Mouse (Mus musculus) heart, embryonic 10.5 days (tissue): ENCODE data around the gene Gm20388. TPM values are rescaled to one million over a fixed set of nuclear protein-coding genes. Genes with fewer than 3 reads are reported as not detected.

ENCODE experiments used
- DNase-seq: peaks from one replicate; pipeline ENCODE4 v3.0.0-alpha.2; 2017; ENCODE audit warnings: low spot score
- H3K27ac ChIP-seq: fragments of 300-500 bp; sonication (generic); 2 replicates; pipeline ENCODE4 v1.5.1; 2016; ENCODE audit warnings: mild to moderate bottlenecking
- H3K27me3 ChIP-seq: fragments of 300-500 bp; sonication (generic); 2 replicates; pipeline ENCODE4 v1.6.1; 2016; ENCODE audit warnings: mild to moderate bottlenecking; ENCODE audit not compliant: poor library complexity, insufficient read depth, severe bottlenecking
- H3K36me3 ChIP-seq: fragments of 300-500 bp; sonication (generic); 2 replicates; pipeline ENCODE4 v1.6.1; 2016; ENCODE audit warnings: mild to moderate bottlenecking, moderate library complexity
- H3K4me1 ChIP-seq: fragments of 300-500 bp; sonication (generic); 2 replicates; pipeline ENCODE4 v1.6.1; 2016; ENCODE audit warnings: mild to moderate bottlenecking
- H3K4me3 ChIP-seq: fragments of 300-500 bp; sonication (generic); 2 replicates; pipeline ENCODE4 v1.5.1; 2016; ENCODE audit warnings: mild to moderate bottlenecking, moderate library complexity
- H3K9me3 ChIP-seq: fragments of 300-500 bp; sonication (generic); 2 replicates; pipeline ENCODE4 v1.6.1; 2016; ENCODE audit warnings: mild to moderate bottlenecking, moderate library complexity
- WGBS: fragments of 180-500 bp; shearing (Covaris S2); methylation state at CpG from one replicate; pipeline ENCODE4 v1.1.7; 2016; 5-methylcytosine and 5-hydroxymethylcytosine counted together
- polyA plus RNA-seq: library from polyadenylated mRNA; unstranded; fragments of >200 nt; fragmentation: Nextera tagmentation; extraction: Ambion mirVana; gene quantifications from 2 replicates; pipeline ENCODE4 v1.2.1, GENCODE M21; 2016

The Gm20388 gene
- polyA plus RNA-seq, 1 experiment from 2014 or later, result 4.5 TPM

DNA sequence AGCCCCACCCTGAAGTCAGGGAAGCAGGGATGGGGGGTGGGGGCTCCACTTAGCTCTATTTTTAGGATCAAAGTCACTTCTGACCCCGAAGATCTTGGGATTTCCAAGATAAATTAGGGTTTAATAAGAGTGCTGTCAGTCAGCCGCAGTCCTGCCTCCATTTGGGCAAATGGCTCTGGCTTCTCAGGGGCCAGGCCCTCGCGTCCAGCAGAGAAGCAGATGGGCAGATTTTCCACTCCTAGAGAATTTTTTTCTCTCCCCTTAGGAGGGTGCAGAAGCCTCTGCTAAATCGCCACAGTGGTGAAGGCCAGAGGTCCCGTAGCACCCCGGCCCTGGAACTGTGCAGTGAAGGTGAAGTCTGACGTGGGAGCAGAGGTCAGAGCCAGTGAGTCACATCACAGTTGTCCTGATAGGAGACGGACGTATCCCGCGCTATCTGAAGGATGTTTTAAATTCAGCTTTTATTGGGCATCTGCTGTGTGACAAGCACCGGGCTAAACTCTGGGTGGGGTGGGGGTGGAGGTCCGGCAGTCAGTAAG is 1345.2 kb downstream of the Gm20388 start:
- Histone ChIP-seq H3K4me3 (no peak overlapping the region), H3K9me3 (no peaks in the 10 kb centered on the region), H3K27me3 (peaks cover 54% of the 10 kb centered on the region), H3K4me1 (peaks cover 47% of the 10 kb centered on the region), H3K27ac (peak overlapping the region; percentile 70), H3K36me3 (no peaks in the 10 kb centered on the region)
- 20% methylated on average over 14 of the region's 14 CpGs for WGBS
- DNase-seq, result no peak

DNA sequence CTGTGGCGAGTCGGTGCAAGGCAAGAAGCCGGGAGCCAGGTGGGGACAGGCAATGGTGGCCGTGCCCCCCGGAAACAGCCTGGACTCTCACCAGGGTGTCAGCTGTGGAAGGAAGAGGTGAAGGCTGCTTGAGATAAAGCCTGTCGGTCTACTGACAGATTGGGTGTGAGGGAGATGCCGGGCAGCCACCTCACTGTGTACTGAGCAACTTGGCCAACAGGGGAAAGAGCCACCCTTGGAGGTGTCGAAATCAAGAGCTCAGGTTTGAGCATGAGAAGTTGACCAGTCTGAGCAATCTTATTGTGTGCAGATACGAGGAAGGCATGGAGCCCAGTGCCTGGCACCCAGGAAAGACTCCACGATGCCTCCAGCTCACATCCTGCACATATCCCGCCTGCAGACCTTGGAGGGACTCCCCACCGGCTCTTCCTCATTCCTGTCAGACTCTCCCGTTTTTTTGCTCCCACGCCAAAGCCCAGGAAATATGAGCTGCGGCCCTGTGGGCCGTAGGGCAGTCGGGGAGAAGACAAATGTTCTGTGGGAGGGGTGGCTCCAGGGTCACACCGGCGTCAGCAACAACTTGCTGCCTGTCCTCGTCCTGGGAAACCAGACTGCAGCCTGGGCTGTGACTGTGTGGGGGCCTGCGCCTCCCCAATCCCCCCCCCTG is 1347.6 kb downstream of the Gm20388 start:
- no peak for DNase-seq
- Histone ChIP-seq H3K9me3 (no peaks in the 10 kb centered on the region), H3K27ac (peak overlapping the region; percentile 71), H3K27me3 (peaks cover 30% of the 10 kb centered on the region), H3K4me1 (peaks cover 49% of the 10 kb centered on the region), H3K36me3 (no peaks in the 10 kb centered on the region), H3K4me3 (peak overlapping the region; percentile 10; the same call in 1 of the 2 replicates)
- WGBS, result 9% methylated on average over 21 of the region's 21 CpGs

DNA sequence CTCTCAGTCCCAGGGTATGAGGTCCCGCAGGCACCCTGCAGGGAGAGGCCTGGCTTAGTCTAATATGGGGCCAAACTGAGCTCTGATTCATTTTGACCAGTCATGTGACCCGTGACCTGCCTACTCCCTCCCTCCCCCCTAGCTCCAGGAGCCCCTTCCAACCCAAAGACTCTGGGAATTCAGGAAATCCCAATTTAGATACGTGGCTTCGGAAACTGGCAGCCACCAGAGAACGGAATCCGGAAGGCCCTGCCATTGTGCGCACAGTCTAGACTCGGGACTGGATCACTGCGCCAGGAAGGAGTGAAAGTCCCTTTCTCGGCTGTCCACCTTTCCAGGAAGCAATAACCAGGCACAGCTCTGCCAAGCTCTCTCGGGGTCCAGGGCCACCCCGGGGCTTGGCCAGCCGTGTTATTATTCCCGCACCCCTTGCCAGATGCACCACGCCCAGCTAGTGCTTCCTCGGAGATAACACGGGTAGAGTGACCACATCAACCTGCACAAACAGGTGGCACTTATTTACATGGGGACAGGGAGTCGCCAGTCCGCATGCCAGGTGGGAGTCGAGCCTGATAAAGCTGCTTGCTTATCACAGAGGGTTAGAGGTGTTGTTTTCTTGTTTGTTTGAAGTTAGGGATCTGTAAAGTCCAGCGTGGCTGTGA is 1352.2 kb downstream of the Gm20388 start:
- H3K4me1 ChIP-seq, result peaks cover 56% of the 10 kb centered on the region
- H3K27ac ChIP-seq, result peak overlapping the region; percentile 83
- no peaks in the 10 kb centered on the region for H3K9me3 ChIP-seq
- peak overlapping the region; percentile 30 for H3K4me3 ChIP-seq
- peak; percentile 88 for DNase-seq
- 37% methylated on average over 21 of the region's 21 CpGs for WGBS
- H3K27me3 ChIP-seq, result no peaks in the 10 kb centered on the region; the same call in 1 of the 2 replicates
- H3K36me3 ChIP-seq, result no peaks in the 10 kb centered on the region

DNA sequence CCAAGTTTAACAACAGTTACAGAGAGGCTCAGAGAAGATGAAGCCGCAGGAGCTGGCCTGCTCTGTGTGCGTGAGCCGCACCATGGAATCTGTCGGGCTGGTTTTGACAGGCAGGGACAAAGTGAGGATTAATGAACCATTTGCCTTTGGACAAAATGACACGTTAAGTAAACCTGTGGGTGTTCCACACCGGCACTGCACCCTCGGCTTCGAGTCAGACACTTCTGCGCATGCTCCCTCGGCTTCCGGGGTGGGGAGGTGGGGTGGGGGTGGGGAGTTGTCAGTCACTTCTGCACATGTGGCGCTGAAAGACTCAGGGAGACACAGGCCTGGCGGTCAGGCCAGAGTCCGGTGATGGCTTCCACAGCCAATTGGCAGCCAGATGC is 1352.7 kb downstream of the Gm20388 start:
- Histone ChIP-seq H3K4me1 (peaks cover 51% of the 10 kb centered on the region), H3K9me3 (no peaks in the 10 kb centered on the region), H3K27me3 (no peaks in the 10 kb centered on the region; the same call in 1 of the 2 replicates), H3K4me3 (peak overlapping the region; percentile 30; the same call in 1 of the 2 replicates), H3K27ac (peak overlapping the region; percentile 83), H3K36me3 (no peaks in the 10 kb centered on the region)
- WGBS, result 30% methylated on average over 14 of the region's 14 CpGs
- DNase-seq, result no peak

DNA sequence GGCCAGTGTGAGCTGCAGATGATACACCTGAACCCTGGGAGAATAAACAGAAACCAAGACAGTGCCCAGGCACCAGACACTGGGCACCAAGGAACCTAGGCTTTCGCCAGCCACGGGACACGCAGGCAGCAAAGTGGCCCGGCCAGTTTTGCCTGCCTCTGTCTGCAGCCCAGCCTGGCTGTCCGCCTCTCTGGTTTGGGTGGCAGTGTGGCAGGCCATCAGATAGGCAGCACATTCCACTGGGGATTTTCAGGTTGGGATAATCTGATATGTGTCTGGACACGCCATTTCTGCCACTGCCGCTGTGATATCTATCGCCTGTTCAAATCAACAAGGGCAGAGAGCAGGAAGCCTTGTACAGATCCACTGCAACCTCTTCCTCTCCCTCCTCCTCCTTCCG is 1353.6 kb downstream of the Gm20388 start:
- H3K9me3 ChIP-seq, result no peaks in the 10 kb centered on the region
- H3K27ac ChIP-seq, result peak overlapping the region; percentile 83
- DNase-seq, result no peak
- H3K36me3 ChIP-seq, result no peaks in the 10 kb centered on the region
- H3K4me1 ChIP-seq, result peaks cover 45% of the 10 kb centered on the region
- no peak overlapping the region for H3K4me3 ChIP-seq
- WGBS, result 64% methylated on average over 9 of the region's 9 CpGs
- H3K27me3 ChIP-seq, result no peaks in the 10 kb centered on the region; the same call in 1 of the 2 replicates

DNA sequence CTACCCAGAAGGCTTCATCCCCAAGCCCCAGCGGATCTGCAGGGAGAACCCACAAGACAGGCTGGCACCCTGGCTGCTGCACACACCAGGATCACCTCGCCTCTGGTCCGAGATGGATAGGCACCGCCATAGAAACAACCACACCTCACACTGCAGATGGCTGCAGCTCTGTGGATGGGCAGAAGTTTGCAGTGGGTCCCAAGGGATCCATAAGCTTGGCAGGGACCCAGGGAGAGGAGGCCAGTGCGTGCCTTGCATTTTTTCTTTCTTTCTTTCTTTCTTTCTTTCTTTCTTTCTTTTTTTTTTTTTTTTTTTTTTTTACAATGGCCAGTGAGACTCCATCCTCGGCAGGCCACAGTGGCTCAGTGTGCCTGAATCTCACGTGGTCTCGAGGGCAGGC is 1360.9 kb downstream of the Gm20388 start:
- no peak overlapping the region for H3K27ac ChIP-seq
- H3K9me3 ChIP-seq, result no peaks in the 10 kb centered on the region
- no peak for DNase-seq
- H3K27me3 ChIP-seq, result peaks cover 13% of the 10 kb centered on the region; the same call in 1 of the 2 replicates
- H3K36me3 ChIP-seq, result no peaks in the 10 kb centered on the region
- peaks cover 27% of the 10 kb centered on the region for H3K4me1 ChIP-seq
- H3K4me3 ChIP-seq, result no peak overlapping the region
- WGBS, result 71% methylated on average over 8 of the region's 8 CpGs

DNA sequence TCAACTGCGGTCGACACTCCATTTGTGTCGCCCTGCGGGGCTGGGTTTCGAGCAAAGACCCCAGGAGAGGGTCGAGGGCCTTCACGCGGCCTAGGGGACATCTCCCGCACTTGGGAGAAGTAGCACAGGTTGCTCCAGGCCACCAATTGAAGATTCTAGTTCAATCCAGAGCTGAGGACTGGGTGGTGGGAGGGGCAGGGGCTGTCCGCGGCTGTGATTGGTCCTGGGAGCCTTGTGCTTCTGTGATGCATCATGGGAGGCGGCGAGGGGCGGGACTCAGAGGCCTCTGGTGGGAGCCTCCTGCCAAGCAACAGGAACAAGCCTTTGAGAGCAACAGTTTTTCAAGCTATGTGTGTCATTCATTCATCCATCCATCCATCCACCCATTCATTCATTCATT is 1362.6 kb downstream of the Gm20388 start:
- peak; percentile 87 for DNase-seq
- Histone ChIP-seq H3K27me3 (peaks cover 19% of the 10 kb centered on the region; the same call in 1 of the 2 replicates), H3K4me1 (peaks cover 27% of the 10 kb centered on the region), H3K9me3 (no peaks in the 10 kb centered on the region), H3K27ac (peak overlapping the region; percentile 65), H3K36me3 (no peaks in the 10 kb centered on the region), H3K4me3 (peak overlapping the region; percentile 22; the same call in 1 of the 2 replicates)
- 42% methylated on average over 14 of the region's 14 CpGs for WGBS

DNA sequence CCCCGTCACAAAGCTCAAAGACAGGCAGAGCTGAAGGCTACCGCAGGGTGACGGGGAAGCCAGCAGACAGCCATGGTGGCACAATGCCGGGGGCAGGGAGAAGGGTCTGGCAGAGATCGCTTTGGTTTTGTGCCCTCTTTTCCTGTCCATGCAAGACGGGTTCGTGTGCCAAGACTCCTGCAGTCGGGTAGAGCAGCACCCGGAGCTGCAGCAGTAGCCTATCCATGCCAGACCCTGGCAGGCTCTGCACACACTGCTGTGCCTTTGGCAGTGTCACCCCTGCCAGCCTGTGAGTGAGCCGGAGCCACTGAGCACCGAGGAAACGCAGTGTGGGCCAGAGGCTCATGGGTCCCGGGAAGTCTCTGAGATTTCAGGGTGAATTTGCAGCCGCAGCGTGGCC is 1363.0 kb downstream of the Gm20388 start:
- Histone ChIP-seq H3K9me3 (no peaks in the 10 kb centered on the region), H3K4me3 (no peak overlapping the region), H3K4me1 (peaks cover 27% of the 10 kb centered on the region), H3K27ac (peak overlapping the region; percentile 65), H3K36me3 (no peaks in the 10 kb centered on the region), H3K27me3 (peaks cover 19% of the 10 kb centered on the region; the same call in 1 of the 2 replicates)
- no peak for DNase-seq
- 80% methylated on average over 15 of the region's 15 CpGs for WGBS

DNA sequence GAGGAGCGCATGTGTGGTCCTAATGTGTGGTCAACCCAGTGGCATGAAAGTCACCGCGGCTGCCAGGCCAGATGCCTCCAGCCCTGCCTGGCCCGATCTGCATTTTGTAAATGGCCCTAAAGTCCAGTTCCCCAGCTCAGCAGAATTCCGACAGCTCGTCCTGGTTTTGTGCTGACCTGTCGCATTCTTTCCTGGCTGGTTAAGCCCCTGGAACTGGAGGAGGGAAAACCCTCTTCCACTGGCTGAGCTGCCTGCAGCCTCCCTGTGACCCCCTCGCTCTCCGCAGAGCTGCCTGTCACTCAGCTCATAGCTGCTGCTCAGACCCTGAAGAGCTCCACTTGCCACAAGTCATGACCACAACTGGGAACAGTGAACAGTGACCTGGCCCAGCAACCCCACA is 1369.8 kb downstream of the Gm20388 start:
- Histone ChIP-seq H3K4me1 (peaks cover 46% of the 10 kb centered on the region), H3K9me3 (no peaks in the 10 kb centered on the region), H3K27me3 (peaks cover 6% of the 10 kb centered on the region; the same call in 1 of the 2 replicates), H3K4me3 (0 out of 2 replicates have a peak overlapping the region, but pooled peaks have one; percentile 5), H3K36me3 (no peaks in the 10 kb centered on the region), H3K27ac (peak overlapping the region; percentile 81)
- WGBS, result 39% methylated on average over 9 of the region's 9 CpGs
- DNase-seq, result peak; percentile 87

DNA sequence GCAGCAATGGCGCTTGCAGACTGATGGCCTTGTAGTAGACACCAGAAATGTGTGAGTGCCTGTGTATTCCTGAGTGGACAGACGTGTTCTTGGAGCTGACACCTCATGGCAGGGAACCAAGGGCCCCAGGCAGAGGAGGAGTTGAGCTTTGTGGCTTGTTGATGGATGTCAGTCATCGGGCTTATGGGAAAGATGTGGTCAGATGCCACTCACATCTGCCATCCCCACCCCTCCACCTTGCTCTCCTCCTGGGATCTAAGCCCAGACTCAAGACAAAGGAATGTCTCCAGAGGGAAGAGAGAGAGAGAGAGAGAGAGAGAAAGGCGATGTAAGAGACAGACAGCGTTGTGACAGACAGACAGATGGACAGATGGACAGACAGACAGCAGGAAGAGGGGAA is 1378.7 kb downstream of the Gm20388 start:
- DNase-seq, result no peak
- WGBS, result 74% methylated on average over 5 of the region's 5 CpGs
- H3K4me1 ChIP-seq, result peaks cover 66% of the 10 kb centered on the region
- H3K4me3 ChIP-seq, result no peak overlapping the region
- no peak overlapping the region for H3K27ac ChIP-seq
- no peaks in the 10 kb centered on the region for H3K36me3 ChIP-seq
- peaks cover 11% of the 10 kb centered on the region; the same call in 1 of the 2 replicates for H3K27me3 ChIP-seq
- no peaks in the 10 kb centered on the region for H3K9me3 ChIP-seq

DNA sequence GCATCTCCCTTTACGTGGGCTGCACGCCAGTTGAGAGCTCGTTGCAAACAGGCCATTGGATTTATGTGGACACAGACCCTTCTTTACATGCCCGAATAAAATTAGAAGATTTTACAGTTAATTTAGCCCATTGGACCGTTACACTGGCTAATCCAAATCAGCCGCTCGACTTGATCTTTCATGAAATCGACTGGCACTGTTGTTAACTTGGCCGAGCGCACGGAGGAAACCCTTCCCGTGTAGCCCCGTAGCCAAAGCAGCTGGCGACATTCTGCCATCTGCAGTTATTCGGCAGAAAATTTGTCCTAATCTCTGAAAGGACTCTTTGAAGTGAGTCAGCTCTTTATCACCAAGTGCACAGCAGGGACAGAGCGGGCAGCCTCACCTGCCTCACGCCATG is 1379.9 kb downstream of the Gm20388 start:
- H3K27ac ChIP-seq, result peak overlapping the region; percentile 76
- no peaks in the 10 kb centered on the region for H3K36me3 ChIP-seq
- 84% methylated on average over 17 of the region's 17 CpGs for WGBS
- no peaks in the 10 kb centered on the region for H3K9me3 ChIP-seq
- H3K27me3 ChIP-seq, result peaks cover 12% of the 10 kb centered on the region; the same call in 1 of the 2 replicates
- peaks cover 71% of the 10 kb centered on the region for H3K4me1 ChIP-seq
- no peak overlapping the region for H3K4me3 ChIP-seq
- DNase-seq, result no peak

DNA sequence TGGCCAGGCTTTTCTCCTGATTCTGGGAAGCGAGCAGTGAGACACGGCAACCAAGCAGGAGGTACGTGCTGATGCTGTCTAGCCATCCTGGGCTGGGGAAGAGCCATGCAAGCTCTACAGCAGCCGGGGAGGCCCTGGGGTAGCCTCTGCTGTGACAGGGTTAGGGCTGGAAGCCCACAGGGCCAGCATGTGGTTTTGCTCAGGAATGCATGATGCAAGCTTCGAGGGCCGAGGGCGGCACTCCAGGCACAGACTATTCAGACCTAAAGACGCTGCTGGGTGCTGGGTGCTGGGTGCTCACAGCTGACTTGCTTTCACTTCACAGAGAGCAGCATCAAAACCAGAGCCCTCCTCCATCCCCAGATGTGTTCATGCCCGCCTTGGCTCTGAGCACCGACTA is 1382.8 kb downstream of the Gm20388 start:
- WGBS, result 83% methylated on average over 10 of the region's 10 CpGs
- 0 out of 2 replicates have a peak overlapping the region, but pooled peaks have one; percentile 39 for H3K27ac ChIP-seq
- H3K27me3 ChIP-seq, result peaks cover 22% of the 10 kb centered on the region; the same call in 1 of the 2 replicates
- H3K36me3 ChIP-seq, result no peaks in the 10 kb centered on the region
- no peaks in the 10 kb centered on the region for H3K9me3 ChIP-seq
- no peak for DNase-seq
- H3K4me1 ChIP-seq, result peaks cover 69% of the 10 kb centered on the region
- no peak overlapping the region for H3K4me3 ChIP-seq
